Mouse (Mus musculus): ENCODE measurements at regions not wholly inside any gene's neighbourhood (a gene's known extent, or its start where the extent isn't known, plus 50 kb on each side); places are given as distances from the start of the nearest gene placed in this dataset.

DNA sequence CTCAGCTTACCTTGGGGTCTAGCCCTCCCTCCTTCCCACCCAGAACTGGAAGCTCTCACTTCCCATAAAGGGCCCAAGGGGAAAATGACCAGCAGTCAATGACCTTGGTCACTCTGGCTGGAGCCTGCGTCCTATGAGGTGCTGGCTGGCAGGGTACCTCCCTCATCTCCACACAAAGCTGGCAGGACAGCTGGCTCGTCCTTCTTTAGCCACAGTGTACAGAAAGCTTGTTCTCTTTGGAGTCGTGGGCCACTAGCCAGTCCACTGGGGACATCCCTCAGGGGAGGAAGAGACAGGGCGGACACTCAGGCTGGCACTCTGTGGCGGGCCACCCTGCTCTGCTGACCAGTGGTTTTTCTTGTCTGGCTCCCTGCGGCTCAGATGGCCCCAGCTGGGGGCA is 106.3 kb downstream of the Vegfa start:
- Histone ChIP-seq H3K27me3 (ENCODE audit: insufficient read depth, low read length) (no peaks in the 10 kb centered on the region), H3K27ac (ENCODE audit: low read depth, low read length) (no peak overlapping the region), H3K36me3 (ENCODE audit: insufficient read depth, low read length) (no peaks in the 10 kb centered on the region), H3K4me1 (ENCODE audit: insufficient read depth, low read length) (no peaks in the 10 kb centered on the region), H3K4me3 (ENCODE audit: low read depth, low read length) (no peak overlapping the region), H3K9me3 (ENCODE audit: low read length) (no peaks in the 10 kb centered on the region), H3K9ac (replicated peaks; ENCODE audit: low read length, poor library complexity, severe bottlenecking) (no peak overlapping the region), H3K4me2 (ENCODE audit: low read depth, low read length, poor library complexity, severe bottlenecking) (no peak overlapping the region)
- DNase-seq (ENCODE audit: low spot score) (no peak), ATAC-seq (ENCODE audit: low FRiP score) (no peak)
- 64% methylated on average over 6 of the region's 6 CpGs for WGBS
- TF ChIP-seq CTCF (IDR thresholded peaks at IDR 0.05) = no peak

DNA sequence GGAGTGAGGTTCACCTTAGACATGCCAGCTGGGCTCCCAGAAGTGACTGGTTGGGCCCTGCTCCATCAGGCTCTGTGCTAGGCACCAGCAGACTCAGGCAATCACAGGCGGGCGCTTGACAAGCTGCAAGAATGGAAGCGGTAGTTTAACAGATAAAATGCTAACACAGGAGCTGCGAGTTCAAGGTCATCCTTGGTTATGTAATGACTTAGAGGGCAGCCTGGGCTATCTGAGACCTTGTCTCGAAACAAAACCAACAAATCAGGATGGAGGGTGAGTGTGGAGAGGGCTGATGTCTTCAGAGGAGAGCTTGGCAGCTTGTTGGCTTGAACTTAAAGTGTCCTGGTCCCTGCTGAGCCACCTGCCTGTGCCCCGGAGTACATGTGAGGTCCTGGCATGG is 107.6 kb downstream of the Vegfa start:
- no peak overlapping the region for H3K9ac ChIP-seq (replicated peaks; ENCODE audit: low read length, poor library complexity, severe bottlenecking)
- WGBS = 91% methylated on average over 6 of the region's 6 CpGs
- H3K36me3 ChIP-seq (ENCODE audit: insufficient read depth, low read length) = no peaks in the 10 kb centered on the region
- H3K27ac ChIP-seq (ENCODE audit: low read depth, low read length) = no peak overlapping the region
- no peaks in the 10 kb centered on the region for H3K4me1 ChIP-seq (ENCODE audit: insufficient read depth, low read length)
- ATAC-seq (ENCODE audit: low FRiP score) = no peak
- no peaks in the 10 kb centered on the region for H3K27me3 ChIP-seq (ENCODE audit: insufficient read depth, low read length)
- no peak overlapping the region for H3K4me2 ChIP-seq (ENCODE audit: low read depth, low read length, poor library complexity, severe bottlenecking)
- H3K4me3 ChIP-seq (ENCODE audit: low read depth, low read length) = no peak overlapping the region
- TF ChIP-seq CTCF (IDR thresholded peaks at IDR 0.05) = no peak
- no peak for DNase-seq (ENCODE audit: low spot score)
- H3K9me3 ChIP-seq (ENCODE audit: low read length) = no peaks in the 10 kb centered on the region

DNA sequence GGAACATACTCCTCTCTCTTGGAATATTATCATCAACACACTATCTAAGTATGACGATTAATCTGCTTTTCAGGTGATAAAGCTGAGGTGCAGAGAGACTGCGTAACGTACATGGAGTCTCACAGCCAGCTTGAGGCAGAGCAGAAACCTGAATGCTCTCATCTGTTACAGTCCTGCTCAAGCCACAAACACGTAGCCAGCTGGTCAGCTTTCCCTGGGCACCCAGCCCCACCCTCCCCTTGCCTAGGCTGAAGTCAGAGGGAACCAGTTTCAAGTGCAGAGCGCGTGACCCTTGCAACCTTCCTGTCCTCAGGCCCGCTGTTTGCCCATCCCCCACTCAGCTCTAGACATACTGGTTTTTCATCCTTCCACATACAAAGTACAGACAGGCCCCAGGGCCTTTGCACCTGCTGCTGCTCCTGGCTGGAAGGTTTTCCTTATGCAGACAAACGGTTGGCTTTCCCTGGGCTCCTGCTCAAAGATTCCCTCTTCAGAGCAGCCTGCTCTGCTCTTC is 108.9 kb downstream of the Vegfa start:
- no peaks in the 10 kb centered on the region for H3K9me3 ChIP-seq (ENCODE audit: low read length)
- TF ChIP-seq CTCF (IDR thresholded peaks at IDR 0.05) = no peak
- H3K4me2 ChIP-seq (ENCODE audit: low read depth, low read length, poor library complexity, severe bottlenecking) = no peak overlapping the region
- H3K4me1 ChIP-seq (ENCODE audit: insufficient read depth, low read length) = no peaks in the 10 kb centered on the region
- H3K4me3 ChIP-seq (ENCODE audit: low read depth, low read length) = no peak overlapping the region
- H3K27ac ChIP-seq (ENCODE audit: low read depth, low read length) = no peak overlapping the region
- H3K27me3 ChIP-seq (ENCODE audit: insufficient read depth, low read length) = no peaks in the 10 kb centered on the region
- no peak for ATAC-seq (ENCODE audit: low FRiP score)
- WGBS = 84% methylated on average over 8 of the region's 8 CpGs
- no peaks in the 10 kb centered on the region for H3K36me3 ChIP-seq (ENCODE audit: insufficient read depth, low read length)
- DNase-seq (ENCODE audit: low spot score) = no peak
- H3K9ac ChIP-seq (replicated peaks; ENCODE audit: low read length, poor library complexity, severe bottlenecking) = no peak overlapping the region

DNA sequence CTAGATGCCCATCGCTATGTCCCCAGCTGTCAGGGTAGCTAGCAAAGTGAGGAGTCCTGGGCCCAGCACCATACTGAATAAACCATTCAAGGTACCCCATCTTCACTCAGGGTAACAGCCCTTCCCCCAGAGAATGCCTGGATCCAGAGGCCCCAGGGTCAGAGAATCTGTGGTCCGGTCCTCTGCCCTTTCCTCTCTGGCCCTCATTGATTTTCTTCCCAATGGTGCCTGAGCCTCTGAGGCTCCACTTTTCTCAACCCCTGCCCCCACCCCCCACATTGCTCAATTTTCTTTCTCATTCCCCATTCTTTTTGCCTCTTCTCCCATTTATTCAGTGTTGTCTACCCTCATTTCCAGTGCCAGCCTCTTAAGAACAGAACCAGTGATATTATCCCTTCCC is 114.5 kb downstream of the Vegfa start:
- Histone ChIP-seq H3K4me3 (ENCODE audit: low read depth, low read length) (no peak overlapping the region), H3K36me3 (ENCODE audit: insufficient read depth, low read length) (no peaks in the 10 kb centered on the region), H3K9me3 (ENCODE audit: low read length) (no peaks in the 10 kb centered on the region), H3K9ac (replicated peaks; ENCODE audit: low read length, poor library complexity, severe bottlenecking) (no peak overlapping the region), H3K4me2 (ENCODE audit: low read depth, low read length, poor library complexity, severe bottlenecking) (no peak overlapping the region), H3K27me3 (ENCODE audit: insufficient read depth, low read length) (no peaks in the 10 kb centered on the region), H3K4me1 (ENCODE audit: insufficient read depth, low read length) (no peaks in the 10 kb centered on the region), H3K27ac (ENCODE audit: low read depth, low read length) (no peak overlapping the region)
- TF ChIP-seq CTCF (IDR thresholded peaks at IDR 0.05) = no peak
- WGBS = 89% methylated on average over 2 of the region's 2 CpGs
- ATAC-seq (ENCODE audit: low FRiP score) (no peak), DNase-seq (ENCODE audit: low spot score) (no peak)

DNA sequence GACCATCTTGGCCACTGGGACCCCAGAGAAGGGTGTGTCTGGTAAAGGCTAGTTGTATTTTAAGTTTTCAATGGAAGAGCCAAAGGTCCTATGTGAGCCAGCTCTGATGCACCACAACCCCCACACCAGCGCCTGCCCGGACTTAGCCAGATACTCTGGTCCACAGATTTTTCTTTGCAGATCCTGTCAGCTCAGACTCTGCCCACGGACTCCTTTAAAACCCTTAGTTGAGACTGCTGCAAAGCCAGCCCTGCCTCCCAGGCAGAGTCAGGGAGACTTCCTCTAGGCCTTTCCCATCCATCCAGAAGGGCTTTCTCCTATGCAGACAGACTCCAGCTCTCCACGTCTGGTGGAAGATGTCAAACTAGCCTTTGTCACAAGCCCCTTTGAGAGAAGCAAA is 115.2 kb downstream of the Vegfa start:
- no peak for ATAC-seq (ENCODE audit: low FRiP score)
- no peak for TF ChIP-seq CTCF (IDR thresholded peaks at IDR 0.05)
- Histone ChIP-seq H3K4me1 (ENCODE audit: insufficient read depth, low read length) (no peaks in the 10 kb centered on the region), H3K27me3 (ENCODE audit: insufficient read depth, low read length) (no peaks in the 10 kb centered on the region), H3K9me3 (ENCODE audit: low read length) (no peaks in the 10 kb centered on the region), H3K4me2 (ENCODE audit: low read depth, low read length, poor library complexity, severe bottlenecking) (no peak overlapping the region), H3K36me3 (ENCODE audit: insufficient read depth, low read length) (no peaks in the 10 kb centered on the region), H3K9ac (replicated peaks; ENCODE audit: low read length, poor library complexity, severe bottlenecking) (no peak overlapping the region), H3K27ac (ENCODE audit: low read depth, low read length) (no peak overlapping the region), H3K4me3 (ENCODE audit: low read depth, low read length) (no peak overlapping the region)
- WGBS = 68% methylated on average over 4 of the region's 4 CpGs
- no peak for DNase-seq (ENCODE audit: low spot score)

DNA sequence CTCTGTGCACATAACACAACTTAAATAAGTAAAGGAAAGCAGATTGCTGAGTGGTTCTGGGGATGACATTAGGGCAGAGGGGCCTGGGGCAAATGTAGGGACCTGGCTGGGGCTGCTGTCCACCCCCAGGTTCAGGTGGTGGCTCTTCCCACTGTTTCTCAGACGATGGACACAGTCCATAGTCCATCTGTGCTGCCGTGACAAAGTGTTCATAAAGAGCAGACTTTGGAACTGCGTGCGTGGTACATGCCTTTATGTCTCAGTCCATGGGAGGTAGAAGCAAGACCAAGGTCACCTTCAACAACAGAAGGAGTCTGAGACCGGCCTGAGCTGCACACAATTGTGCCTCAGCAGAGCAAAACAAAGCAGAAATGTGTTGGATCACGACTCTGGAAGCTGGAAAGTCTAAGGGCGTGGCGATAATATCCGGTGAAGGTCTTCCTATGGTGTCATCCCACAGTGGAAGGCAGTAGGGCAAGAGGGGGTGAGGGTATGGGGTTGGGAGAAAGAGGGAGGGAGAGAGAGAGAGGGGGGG is 117.4 kb downstream of the Vegfa start:
- H3K4me2 ChIP-seq (ENCODE audit: low read depth, low read length, poor library complexity, severe bottlenecking) = no peak overlapping the region
- TF ChIP-seq CTCF (IDR thresholded peaks at IDR 0.05) = no peak
- H3K4me1 ChIP-seq (ENCODE audit: insufficient read depth, low read length) = no peaks in the 10 kb centered on the region
- ATAC-seq (ENCODE audit: low FRiP score) (no peak), DNase-seq (ENCODE audit: low spot score) (no peak)
- H3K36me3 ChIP-seq (ENCODE audit: insufficient read depth, low read length) = no peaks in the 10 kb centered on the region
- H3K27me3 ChIP-seq (ENCODE audit: insufficient read depth, low read length) = no peaks in the 10 kb centered on the region
- WGBS = 87% methylated on average over 9 of the region's 9 CpGs
- no peak overlapping the region for H3K9ac ChIP-seq (replicated peaks; ENCODE audit: low read length, poor library complexity, severe bottlenecking)
- H3K27ac ChIP-seq (ENCODE audit: low read depth, low read length) = no peak overlapping the region
- H3K4me3 ChIP-seq (ENCODE audit: low read depth, low read length) = no peak overlapping the region
- no peaks in the 10 kb centered on the region for H3K9me3 ChIP-seq (ENCODE audit: low read length)

Data from midbrain, postnatal 0 days (tissue).